Mouse (Mus musculus): ENCODE measurements around the gene Wnk2. TPM values are rescaled to one million over a fixed set of nuclear protein-coding genes. Genes with fewer than 3 reads are reported as not detected.

Wnk2 gene
- polyA plus RNA-seq, 1 experiment from 2014 or later: 1.6 TPM

DNA sequence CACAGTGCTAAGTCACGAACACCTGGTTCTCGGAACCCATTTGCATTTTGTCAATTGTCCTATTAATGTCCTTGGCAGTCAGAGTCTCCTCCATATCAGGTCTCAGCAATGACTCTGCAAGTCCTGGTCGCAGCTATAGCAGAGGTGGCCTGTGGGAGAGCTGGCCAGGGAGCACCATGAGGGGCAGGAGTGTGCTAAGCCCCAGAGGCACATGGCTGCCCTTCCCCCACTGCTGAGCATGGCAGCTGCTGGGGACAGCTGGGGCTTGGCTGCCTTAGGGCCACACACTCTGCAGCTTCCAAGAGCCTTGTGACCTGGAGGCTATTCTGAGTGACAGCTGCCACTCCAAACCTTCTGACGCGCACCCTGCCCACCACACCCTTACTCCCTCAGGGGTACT, 127.7 kb downstream of the Wnk2 start:
- H3K4me3 ChIP-seq (ENCODE audit: low read depth, low read length): no peak overlapping the region
- H3K27me3 ChIP-seq (ENCODE audit: control insufficient read depth, insufficient read depth, low read length): no peaks in the 10 kb centered on the region
- peak; percentile 19; the same call in 1 of the 2 replicates for ATAC-seq (ENCODE audit: low FRiP score, low TSS enrichment)
- no peak overlapping the region for H3K4me2 ChIP-seq (replicated peaks; ENCODE audit: low read depth)
- H3K36me3 ChIP-seq (ENCODE audit: control insufficient read depth, insufficient read depth, low read length): no peaks in the 10 kb centered on the region
- H3K9ac ChIP-seq (ENCODE audit: low read length): no peak overlapping the region
- no peak for TF ChIP-seq EP300 (optimal IDR thresholded peaks at IDR 0.05)
- TF ChIP-seq CTCF (IDR thresholded peaks at IDR 0.05; ENCODE audit: low read depth): no peak
- H3K4me1 ChIP-seq (replicated peaks; ENCODE audit: control insufficient read depth, insufficient read depth): peaks cover 3% of the 10 kb centered on the region; the same call in 1 of the 2 replicates
- 0 out of 2 replicates have a peak, but pooled peaks cover 5% of the 10 kb centered on the region for H3K9me3 ChIP-seq (ENCODE audit: control insufficient read depth, low read length)
- no peak overlapping the region for H3K27ac ChIP-seq (replicated peaks)
- DNase-seq (ENCODE audit: low spot score): no peak
- WGBS: 61% methylated on average over 5 of the region's 5 CpGs

DNA sequence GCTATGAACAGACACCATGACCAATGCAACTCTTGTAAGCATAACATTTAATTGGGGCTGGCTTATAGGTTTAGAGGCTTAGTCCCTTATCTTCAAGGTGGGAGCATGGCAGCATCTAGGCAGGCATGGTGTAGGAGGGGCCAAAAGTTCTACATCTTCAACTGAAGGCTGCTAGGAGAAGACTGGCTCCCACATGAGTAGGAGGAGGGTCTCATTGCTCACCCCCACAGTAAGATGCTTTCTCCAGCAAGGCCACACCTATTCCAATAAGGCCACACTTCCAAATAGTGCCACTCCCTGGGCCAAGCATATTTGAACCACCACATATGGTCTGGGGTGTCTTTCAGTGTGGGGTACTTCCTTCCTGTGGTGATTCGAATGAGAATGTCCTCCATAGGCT, 130.4 kb downstream of the Wnk2 start:
- Histone ChIP-seq H3K9me3 (ENCODE audit: control insufficient read depth, low read length) (0 out of 2 replicates have a peak, but pooled peaks cover 5% of the 10 kb centered on the region), H3K4me2 (replicated peaks; ENCODE audit: low read depth) (no peak overlapping the region), H3K4me3 (ENCODE audit: low read depth, low read length) (no peak overlapping the region), H3K36me3 (ENCODE audit: control insufficient read depth, insufficient read depth, low read length) (no peaks in the 10 kb centered on the region), H3K27me3 (ENCODE audit: control insufficient read depth, insufficient read depth, low read length) (no peaks in the 10 kb centered on the region), H3K27ac (replicated peaks) (no peak overlapping the region), H3K4me1 (replicated peaks; ENCODE audit: control insufficient read depth, insufficient read depth) (no peaks in the 10 kb centered on the region), H3K9ac (ENCODE audit: low read length) (no peak overlapping the region)
- no peak for DNase-seq (ENCODE audit: low spot score)
- ATAC-seq (ENCODE audit: low FRiP score, low TSS enrichment): no peak
- WGBS: 89% methylated on average over 1 of the region's 1 CpGs
- no peak for TF ChIP-seq CTCF (IDR thresholded peaks at IDR 0.05; ENCODE audit: low read depth)
- no peak for TF ChIP-seq EP300 (optimal IDR thresholded peaks at IDR 0.05)

DNA sequence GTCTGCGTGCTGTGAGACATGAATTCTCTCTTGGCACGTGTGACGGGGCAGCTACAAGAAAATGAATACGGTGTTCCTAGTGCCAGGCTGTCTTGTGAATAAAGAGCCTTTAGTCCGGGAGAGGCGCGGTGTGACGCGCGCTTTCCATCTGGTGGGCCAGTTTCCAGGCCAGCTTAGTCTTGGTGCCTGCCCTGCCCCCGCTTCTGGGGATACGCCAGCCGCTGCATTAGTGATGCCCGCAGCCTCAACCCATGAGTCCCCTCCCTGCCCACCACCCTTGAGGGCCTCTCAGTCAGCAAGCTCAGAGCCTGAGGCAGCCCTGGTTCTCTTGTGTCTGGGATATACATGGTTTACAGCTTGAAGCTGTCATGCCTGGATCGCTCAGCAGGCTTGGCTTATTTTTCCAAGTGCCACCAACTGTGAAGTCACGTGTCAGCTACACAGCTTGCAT, 131.5 kb downstream of the Wnk2 start:
- peak overlapping the region; percentile 53 for H3K4me2 ChIP-seq (replicated peaks; ENCODE audit: low read depth)
- TF ChIP-seq CTCF (IDR thresholded peaks at IDR 0.05; ENCODE audit: low read depth) (no peak), EP300 (optimal IDR thresholded peaks at IDR 0.05) (peak; percentile 22)
- H3K27ac ChIP-seq (replicated peaks): peak overlapping the region; percentile 77
- 0 out of 2 replicates have a peak, but pooled peaks cover 5% of the 10 kb centered on the region for H3K9me3 ChIP-seq (ENCODE audit: control insufficient read depth, low read length)
- ATAC-seq (ENCODE audit: low FRiP score, low TSS enrichment) (peak; percentile 80), DNase-seq (ENCODE audit: low spot score) (peak; percentile 75)
- H3K9ac ChIP-seq (ENCODE audit: low read length): 0 out of 2 replicates have a peak overlapping the region, but pooled peaks have one; percentile 23
- H3K4me3 ChIP-seq (ENCODE audit: low read depth, low read length): peak overlapping the region; percentile 18
- H3K27me3 ChIP-seq (ENCODE audit: control insufficient read depth, insufficient read depth, low read length): no peaks in the 10 kb centered on the region
- no peaks in the 10 kb centered on the region for H3K4me1 ChIP-seq (replicated peaks; ENCODE audit: control insufficient read depth, insufficient read depth)
- 11% methylated on average over 16 of the region's 16 CpGs for WGBS
- H3K36me3 ChIP-seq (ENCODE audit: control insufficient read depth, insufficient read depth, low read length): no peaks in the 10 kb centered on the region

DNA sequence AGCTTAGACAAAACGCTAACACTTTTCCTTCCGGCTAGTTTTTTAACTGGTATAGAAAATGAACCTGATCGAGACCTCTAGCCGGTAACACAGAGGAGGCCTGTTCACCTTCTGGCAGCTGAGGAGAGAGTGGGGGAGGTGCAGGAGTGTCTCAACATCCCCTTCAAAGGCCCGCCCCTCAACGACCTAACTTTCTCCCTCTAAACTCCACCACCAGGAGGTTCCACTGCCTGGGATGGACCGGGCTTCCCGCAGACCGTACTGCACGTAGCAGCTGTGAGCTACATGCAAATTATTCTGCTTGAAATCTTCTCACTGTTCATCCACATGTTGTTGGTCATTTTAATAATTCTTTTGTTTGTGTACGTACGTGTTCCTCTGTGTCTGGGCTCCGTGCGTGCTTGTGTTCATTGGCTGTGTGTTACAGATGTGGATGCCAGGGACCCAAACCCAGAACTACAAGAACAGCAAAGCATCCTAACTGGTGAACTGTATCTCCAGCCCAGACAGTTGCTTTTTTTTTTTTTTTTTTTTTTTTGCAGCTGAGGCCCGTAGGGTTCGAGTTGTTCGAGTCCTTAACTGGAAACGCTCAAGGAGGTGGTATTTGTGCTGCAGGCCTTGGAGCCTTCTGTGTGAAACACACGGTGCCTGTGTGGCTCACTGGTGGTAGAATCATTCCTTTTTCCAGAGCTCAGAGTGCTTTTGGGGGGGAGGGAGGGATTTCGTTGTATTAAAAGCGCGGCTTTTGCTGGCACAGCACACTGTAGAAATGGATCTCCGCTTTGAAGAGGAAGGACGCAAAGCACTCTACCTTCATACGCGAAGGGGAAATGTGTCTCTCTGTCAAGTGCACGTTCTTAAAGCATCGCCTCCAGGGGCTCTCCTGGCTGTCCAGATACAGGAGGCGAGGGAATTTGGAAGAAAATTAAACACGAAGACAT, 132.2 kb downstream of the Wnk2 start:
- 0 out of 2 replicates have a peak overlapping the region, but pooled peaks have one; percentile 23 for H3K9ac ChIP-seq (ENCODE audit: low read length)
- no peak for TF ChIP-seq EP300 (optimal IDR thresholded peaks at IDR 0.05)
- peak; percentile 64 for TF ChIP-seq CTCF (IDR thresholded peaks at IDR 0.05; ENCODE audit: low read depth)
- H3K36me3 ChIP-seq (ENCODE audit: control insufficient read depth, insufficient read depth, low read length): no peaks in the 10 kb centered on the region
- ATAC-seq (ENCODE audit: low FRiP score, low TSS enrichment): peak; percentile 56
- no peaks in the 10 kb centered on the region for H3K27me3 ChIP-seq (ENCODE audit: control insufficient read depth, insufficient read depth, low read length)
- 0 out of 2 replicates have a peak, but pooled peaks cover 5% of the 10 kb centered on the region for H3K9me3 ChIP-seq (ENCODE audit: control insufficient read depth, low read length)
- DNase-seq (ENCODE audit: low spot score): peak; percentile 57
- H3K4me2 ChIP-seq (replicated peaks; ENCODE audit: low read depth): peak overlapping the region; percentile 53
- H3K27ac ChIP-seq (replicated peaks): peak overlapping the region; percentile 77
- 7% methylated on average over 30 of the region's 30 CpGs for WGBS
- peak overlapping the region; percentile 18 for H3K4me3 ChIP-seq (ENCODE audit: low read depth, low read length)
- H3K4me1 ChIP-seq (replicated peaks; ENCODE audit: control insufficient read depth, insufficient read depth): no peaks in the 10 kb centered on the region

DNA sequence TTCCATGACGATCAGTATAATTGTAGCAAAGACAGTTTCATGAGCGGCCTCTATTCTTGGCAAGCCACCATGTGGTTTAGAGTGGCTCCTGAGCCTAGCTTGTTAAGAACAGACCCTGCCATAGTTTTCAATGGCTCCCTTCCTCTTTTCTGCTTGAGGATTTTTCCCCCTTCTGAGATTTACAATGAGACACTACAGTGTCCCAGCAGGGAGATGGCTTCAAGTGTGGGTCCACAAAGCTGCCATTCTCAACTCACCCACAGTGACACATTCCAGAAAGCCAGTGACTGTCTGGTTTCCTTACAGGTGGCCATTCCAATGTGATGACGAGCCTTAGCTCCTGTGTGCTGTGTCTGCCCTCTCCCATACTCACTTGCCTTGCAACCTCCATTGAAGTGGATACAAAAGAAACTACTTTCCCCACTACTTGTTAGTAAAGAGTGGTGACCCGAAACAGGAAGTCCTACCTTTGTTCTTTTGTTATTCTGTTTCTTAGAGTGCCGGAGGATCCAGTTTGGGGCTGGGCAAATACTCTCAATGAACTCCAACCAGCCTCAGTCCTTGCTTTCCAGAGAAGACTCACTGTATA, 134.5 kb downstream of the Wnk2 start:
- no peak for ATAC-seq (ENCODE audit: low FRiP score, low TSS enrichment)
- no peaks in the 10 kb centered on the region for H3K36me3 ChIP-seq (ENCODE audit: control insufficient read depth, insufficient read depth, low read length)
- no peak for TF ChIP-seq CTCF (IDR thresholded peaks at IDR 0.05; ENCODE audit: low read depth)
- no peak for TF ChIP-seq EP300 (optimal IDR thresholded peaks at IDR 0.05)
- no peak overlapping the region for H3K4me2 ChIP-seq (replicated peaks; ENCODE audit: low read depth)
- no peak overlapping the region for H3K9ac ChIP-seq (ENCODE audit: low read length)
- no peaks in the 10 kb centered on the region for H3K27me3 ChIP-seq (ENCODE audit: control insufficient read depth, insufficient read depth, low read length)
- no peaks in the 10 kb centered on the region for H3K4me1 ChIP-seq (replicated peaks; ENCODE audit: control insufficient read depth, insufficient read depth)
- H3K4me3 ChIP-seq (ENCODE audit: low read depth, low read length): no peak overlapping the region
- 65% methylated on average over 5 of the region's 5 CpGs for WGBS
- no peak for DNase-seq (ENCODE audit: low spot score)
- no peak overlapping the region for H3K27ac ChIP-seq (replicated peaks)
- 0 out of 2 replicates have a peak, but pooled peaks cover 5% of the 10 kb centered on the region for H3K9me3 ChIP-seq (ENCODE audit: control insufficient read depth, low read length)

Measured in stomach, postnatal 0 days (tissue).